Mouse (Mus musculus): ENCODE results near the gene Col18a1.

- TF ChIP-seq CTCF (IDR thresholded peaks at IDR 0.05; ENCODE audit: borderline replicate concordance, insufficient read depth, low read depth, low read length) (no peak), POLR2A (IDR thresholded peaks at IDR 0.05; ENCODE audit: borderline replicate concordance, insufficient read depth, low read length) (no peak)
Observed at GRCm38 (mm10) chr10:77215641-77216040, 49.3 kb upstream of the Col18a1 start.
